Mouse (Mus musculus): Measurements from ENCODE around the gene Zfp871.
"Not testable (repeated sequence)": the region's sequence is repeated elsewhere in the genome, so short reads cannot be mapped to it uniquely, and the experiment has no call there.

Gene Zfp871

GRCm38 (mm10) chr17:32729029-32729428 lies 59.1 kb downstream of the Zfp871 start:
- peak in 1 of 2 experiments; percentile 5 for DNase-seq

- not testable (repeated sequence) for DNase-seq
These were observed 61.7 kb downstream of the Zfp871 start for GRCm38 (mm10) chr17:32726360-32726759.

GRCm38 (mm10) chr17:32722771-32723170 lies 65.3 kb downstream of the Zfp871 start:
- DNase-seq = peak; percentile 46 to 54

- DNase-seq = peak; percentile 46 to 50
These were observed 65.9 kb downstream of the Zfp871 start for GRCm38 (mm10) chr17:32722151-32722550.

All from kidney, postnatal 36 days (tissue).